Mouse (Mus musculus) neural tube, embryonic 11.5 days (tissue): Measurements from ENCODE around the gene Espnl. TPM values are rescaled to one million over a fixed set of nuclear protein-coding genes. Genes with fewer than 3 reads are reported as not detected.

Source experiments
- ATAC-seq: fragments of 200-750 bp; cut with Nextera tagmentation; 2 replicates; pipeline ENCODE4 v1.8.0; 2017; ENCODE audit warnings: moderate number of reproducible peaks, mild to moderate bottlenecking, moderate TSS enrichment, moderate library complexity; ENCODE audit not compliant: insufficient read depth, low FRiP score, low TSS enrichment
- DNase-seq: peaks from one replicate; pipeline ENCODE4 v3.0.0-alpha.2; 2015; ENCODE audit warnings: low spot score
- H3K27ac ChIP-seq: fragments of 300-500 bp; sonication (generic); 2 replicates; pipeline ENCODE4 v1.5.1; 2014; ENCODE audit warnings: low read depth, mild to moderate bottlenecking, low read length
- H3K27me3 ChIP-seq: fragments of 300-500 bp; sonication (generic); 2 replicates; pipeline ENCODE4 v1.6.1; 2014; ENCODE audit warnings: mild to moderate bottlenecking, low read length, mixed read lengths; ENCODE audit not compliant: control insufficient read depth, insufficient read depth
- H3K36me3 ChIP-seq: fragments of 300-500 bp; sonication (generic); 2 replicates; pipeline ENCODE4 v1.6.1; 2014; ENCODE audit warnings: mild to moderate bottlenecking, low read length, moderate library complexity, mixed read lengths; ENCODE audit not compliant: control insufficient read depth, insufficient read depth
- H3K4me1 ChIP-seq: fragments of 300-500 bp; sonication (generic); 2 replicates; pipeline ENCODE4 v1.6.1; 2014; ENCODE audit warnings: low read length, mixed read lengths; ENCODE audit not compliant: control insufficient read depth, insufficient read depth
- H3K4me2 ChIP-seq: fragments of 300-500 bp; sonication (generic); 2 replicates; pipeline ENCODE4 v1.6.1; 2014; ENCODE audit warnings: low read depth, mild to moderate bottlenecking, moderate library complexity
- H3K4me3 ChIP-seq: fragments of 300-500 bp; sonication (generic); 2 replicates; pipeline ENCODE4 v1.5.1; 2014; ENCODE audit warnings: low read depth, low read length
- H3K9ac ChIP-seq: fragments of 300-500 bp; sonication (generic); 2 replicates; pipeline ENCODE4 v1.6.1; 2014; ENCODE audit warnings: mild to moderate bottlenecking, low read length
- H3K9me3 ChIP-seq: fragments of 300-500 bp; sonication (generic); 2 replicates; pipeline ENCODE4 v1.6.1; 2016; ENCODE audit warnings: low read length; ENCODE audit not compliant: control insufficient read depth
- WGBS: fragments of 180-500 bp; shearing (Covaris S2); extraction: QIAGEN DNeasy Blood & Tissue Kit; methylation state at CpG from one replicate; pipeline ENCODE4 v1.1.7; 2014; 5-methylcytosine and 5-hydroxymethylcytosine counted together
- polyA plus RNA-seq: library from polyadenylated mRNA; unstranded; fragments of >200 nt; fragmentation: Nextera tagmentation; extraction: Ambion mirVana; gene quantifications from 2 replicates; pipeline ENCODE4 v1.2.1, GENCODE M21; 2014

Espnl gene
- polyA plus RNA-seq, 1 experiment from 2014 or later, result 0.09 TPM

- H3K27me3 ChIP-seq, result no peaks in the 10 kb centered on the region
- no peak overlapping the region for H3K9ac ChIP-seq
- H3K4me3 ChIP-seq, result no peak overlapping the region
- no peak overlapping the region for H3K27ac ChIP-seq
- no peaks in the 10 kb centered on the region for H3K36me3 ChIP-seq
- no peak for DNase-seq
- no peak for ATAC-seq
- H3K9me3 ChIP-seq, result no peaks in the 10 kb centered on the region
- H3K4me1 ChIP-seq, result no peaks in the 10 kb centered on the region
- 90% methylated on average over 7 of the region's 7 CpGs for WGBS
- no peak overlapping the region for H3K4me2 ChIP-seq
Observed at GRCm38 (mm10) chr1:91337355-91337754, 15.5 kb downstream of the Espnl start.

DNA sequence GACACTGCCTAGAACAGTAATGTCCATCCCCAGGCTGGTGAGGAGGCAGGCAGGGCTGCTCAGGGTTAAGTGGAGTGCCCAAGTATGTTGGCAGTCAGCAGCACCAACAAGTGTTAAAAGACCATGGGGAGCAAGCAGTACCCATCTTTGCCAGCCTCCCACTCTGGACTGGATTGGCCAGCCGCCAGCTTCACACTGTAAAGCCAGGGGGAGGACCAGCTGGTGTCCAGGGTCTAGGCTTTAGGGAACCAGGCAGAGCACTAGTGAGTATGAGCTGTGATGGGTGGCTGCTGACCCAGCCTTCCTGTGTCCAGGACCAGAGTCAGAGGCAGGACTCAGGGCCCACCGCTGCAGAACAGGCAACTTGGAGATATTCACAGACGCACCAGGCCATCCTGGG is 22.1 kb downstream of the Espnl start:
- Histone ChIP-seq H3K9ac (no peak overlapping the region), H3K9me3 (no peaks in the 10 kb centered on the region), H3K4me2 (no peak overlapping the region), H3K4me3 (no peak overlapping the region), H3K27ac (no peak overlapping the region), H3K4me1 (peaks cover 8% of the 10 kb centered on the region), H3K27me3 (peaks cover 34% of the 10 kb centered on the region), H3K36me3 (no peaks in the 10 kb centered on the region)
- no peak for DNase-seq
- WGBS, result 70% methylated on average over 3 of the region's 3 CpGs
- ATAC-seq, result no peak

DNA sequence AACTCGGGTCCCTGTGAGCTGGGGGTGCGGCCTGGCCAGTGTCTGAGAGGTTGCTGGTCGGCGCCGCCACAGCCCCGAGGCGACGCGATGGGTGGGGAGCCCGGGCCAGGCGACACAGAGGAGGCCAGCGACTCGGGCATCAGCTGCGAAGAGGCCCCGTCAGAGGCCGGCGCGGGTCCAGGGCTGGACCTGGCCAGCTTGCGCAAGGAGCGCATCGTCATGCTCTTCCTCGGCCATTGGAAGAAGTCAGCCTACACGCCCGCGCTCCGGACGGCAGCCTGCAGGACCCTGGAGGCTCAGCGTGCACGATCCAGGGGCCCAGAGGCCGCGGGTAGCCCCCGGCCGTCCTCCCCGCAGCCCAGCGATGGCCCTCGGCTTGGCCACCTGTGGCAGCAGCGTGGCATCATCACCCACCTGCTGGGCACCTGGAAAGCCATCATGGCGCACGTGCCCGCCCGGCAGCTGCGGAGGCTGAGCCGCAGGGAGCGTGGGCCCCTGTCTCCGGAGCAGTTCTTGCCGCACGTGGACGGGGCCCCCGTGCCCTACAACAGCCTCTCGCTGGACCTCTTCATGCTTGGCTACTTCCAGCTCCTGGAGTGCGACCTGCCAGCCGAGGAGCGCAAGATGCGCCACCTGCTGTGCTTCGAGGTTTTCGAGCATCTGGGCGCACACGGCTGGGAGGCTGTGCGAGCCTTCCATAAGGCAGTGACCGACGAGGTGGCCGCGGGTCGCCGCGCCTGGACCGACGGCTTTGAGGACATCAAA is 23.2 kb downstream of the Espnl start:
- 2% methylated on average over 68 of the region's 68 CpGs for WGBS

GRCm38 (mm10) chr1:91346892-91347291 is 25.0 kb downstream of the Espnl start:
- H3K4me1 ChIP-seq, result peaks cover 8% of the 10 kb centered on the region
- H3K4me2 ChIP-seq, result no peak overlapping the region
- 29% methylated on average over 3 of the region's 3 CpGs for WGBS
- no peaks in the 10 kb centered on the region for H3K9me3 ChIP-seq
- H3K4me3 ChIP-seq, result no peak overlapping the region
- DNase-seq (peak; percentile 71), ATAC-seq (peak; percentile 65; the same call in 1 of the 2 replicates)
- H3K27ac ChIP-seq, result no peak overlapping the region
- no peaks in the 10 kb centered on the region for H3K36me3 ChIP-seq
- H3K27me3 ChIP-seq, result peaks cover 34% of the 10 kb centered on the region
- H3K9ac ChIP-seq, result no peak overlapping the region

More for the DNA sequence above, 23.2 kb downstream of the Espnl start:
- ATAC-seq (no peak), DNase-seq (peak; percentile 41)
- Histone ChIP-seq H3K27me3 (peaks cover 34% of the 10 kb centered on the region), H3K4me2 (peak overlapping the region; percentile 35), H3K9me3 (no peaks in the 10 kb centered on the region), H3K9ac (no peak overlapping the region), H3K4me3 (peak overlapping the region; percentile 18), H3K36me3 (no peaks in the 10 kb centered on the region), H3K4me1 (peaks cover 8% of the 10 kb centered on the region), H3K27ac (no peak overlapping the region)

DNA sequence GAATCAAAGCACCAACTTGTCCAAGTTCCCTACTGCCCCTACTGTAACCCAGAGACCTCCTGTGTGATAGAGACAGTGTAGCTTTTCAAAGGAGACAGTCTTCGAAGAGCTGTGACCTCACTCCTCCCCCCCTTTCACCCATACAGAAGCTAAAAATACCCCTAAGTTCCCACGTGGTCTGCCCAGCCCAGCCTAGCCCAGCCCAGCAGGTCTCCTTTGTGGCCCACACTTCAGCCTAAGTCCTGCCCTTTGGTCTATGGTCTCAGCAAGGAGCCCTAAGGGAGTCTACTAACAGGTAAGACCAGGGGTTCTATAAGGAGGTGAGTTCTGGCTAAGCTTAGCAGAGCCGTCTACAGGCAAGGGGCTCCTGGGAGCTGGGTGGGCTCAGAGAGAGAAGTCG is 29.0 kb downstream of the Espnl start, which contains the start of gene Klhl30:
Gene Klhl30, plus strand, starts transcription at position 176 of the 400 bp plus-strand sequence.
- H3K4me3 ChIP-seq, result no peak within 1 kb of the TSS
- no peak within 1 kb of the TSS for H3K9ac ChIP-seq
- peaks cover 6% of the 10 kb centered on the region for H3K27me3 ChIP-seq
- H3K27ac ChIP-seq, result no peak within 1 kb of the TSS
- ATAC-seq, result no peak
- H3K9me3 ChIP-seq, result no peaks in the 10 kb centered on the region
- no peaks in the 10 kb centered on the region for H3K4me1 ChIP-seq
- H3K36me3 ChIP-seq, result no peaks in the 10 kb centered on the region
- no peak for DNase-seq
- H3K4me2 ChIP-seq, result no peak within 1 kb of the TSS
- WGBS, result 70% methylated on average over 4 of the region's 4 CpGs

- Histone ChIP-seq H3K27ac (no peak overlapping the region), H3K27me3 (peaks cover 6% of the 10 kb centered on the region), H3K9me3 (no peaks in the 10 kb centered on the region), H3K4me3 (no peak overlapping the region), H3K4me2 (no peak overlapping the region), H3K36me3 (no peaks in the 10 kb centered on the region), H3K9ac (no peak overlapping the region), H3K4me1 (no peaks in the 10 kb centered on the region)
- DNase-seq, result no peak
- 84% methylated on average over 3 of the region's 3 CpGs for WGBS
- ATAC-seq, result no peak
Observed at GRCm38 (mm10) chr1:91351249-91351648, 29.4 kb downstream of the Espnl start.

- DNase-seq (no peak), ATAC-seq (no peak)
- no peaks in the 10 kb centered on the region for H3K36me3 ChIP-seq
- H3K27ac ChIP-seq, result no peak overlapping the region
- H3K4me1 ChIP-seq, result no peaks in the 10 kb centered on the region
- no peak overlapping the region for H3K4me2 ChIP-seq
- no peaks in the 10 kb centered on the region for H3K9me3 ChIP-seq
- no peak overlapping the region for H3K9ac ChIP-seq
- 91% methylated on average over 2 of the region's 2 CpGs for whole genome bisulfite sequencing
- H3K27me3 ChIP-seq, result no peaks in the 10 kb centered on the region
- no peak overlapping the region for H3K4me3 ChIP-seq
Observed at GRCm38 (mm10) chr1:91352277-91352676, 30.4 kb downstream of the Espnl start.

GRCm38 (mm10) chr1:91356105-91356504 is 34.2 kb downstream of the Espnl start:
- Histone ChIP-seq H3K4me2 (no peak overlapping the region), H3K4me1 (no peaks in the 10 kb centered on the region), H3K4me3 (no peak overlapping the region), H3K27ac (no peak overlapping the region), H3K27me3 (no peaks in the 10 kb centered on the region), H3K9me3 (no peaks in the 10 kb centered on the region), H3K9ac (no peak overlapping the region), H3K36me3 (no peaks in the 10 kb centered on the region)
- 90% methylated on average over 11 of the region's 11 CpGs for WGBS
- ATAC-seq, result no peak
- no peak for DNase-seq

DNA sequence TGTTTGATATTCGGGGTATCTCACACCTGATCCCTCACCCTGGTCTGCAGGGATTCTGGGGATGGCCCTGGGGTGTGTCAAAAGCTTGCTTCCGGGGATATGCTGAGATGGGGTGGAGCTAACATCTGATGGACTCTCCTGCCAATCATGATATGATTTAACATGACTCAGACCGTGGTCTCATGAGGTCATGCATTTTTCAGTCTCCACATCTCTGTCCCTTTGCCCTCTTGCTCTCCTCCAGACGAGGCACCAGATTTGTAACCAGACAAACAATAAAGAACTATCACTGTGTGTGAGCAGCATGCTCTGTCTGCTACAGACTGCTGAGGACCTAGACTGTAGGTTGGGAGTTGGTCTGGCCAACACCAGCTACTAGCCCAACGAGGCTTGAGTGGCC is 40.2 kb downstream of the Espnl start:
- Histone ChIP-seq H3K4me1 (peaks cover 7% of the 10 kb centered on the region; the same call in 1 of the 2 replicates), H3K9ac (no peak overlapping the region), H3K4me2 (no peak overlapping the region), H3K9me3 (no peaks in the 10 kb centered on the region), H3K27ac (no peak overlapping the region), H3K4me3 (no peak overlapping the region), H3K36me3 (no peaks in the 10 kb centered on the region), H3K27me3 (peaks cover 3% of the 10 kb centered on the region; the same call in 1 of the 2 replicates)
- WGBS, result 81% methylated on average over 5 of the region's 5 CpGs
- no peak for DNase-seq
- ATAC-seq, result no peak
